Mouse (Mus musculus): ENCODE measurements at regions not wholly inside any gene's neighbourhood (a gene's known extent, or its start where the extent isn't known, plus 50 kb on each side); places are given as distances from the start of the nearest gene placed in this dataset.

DNA sequence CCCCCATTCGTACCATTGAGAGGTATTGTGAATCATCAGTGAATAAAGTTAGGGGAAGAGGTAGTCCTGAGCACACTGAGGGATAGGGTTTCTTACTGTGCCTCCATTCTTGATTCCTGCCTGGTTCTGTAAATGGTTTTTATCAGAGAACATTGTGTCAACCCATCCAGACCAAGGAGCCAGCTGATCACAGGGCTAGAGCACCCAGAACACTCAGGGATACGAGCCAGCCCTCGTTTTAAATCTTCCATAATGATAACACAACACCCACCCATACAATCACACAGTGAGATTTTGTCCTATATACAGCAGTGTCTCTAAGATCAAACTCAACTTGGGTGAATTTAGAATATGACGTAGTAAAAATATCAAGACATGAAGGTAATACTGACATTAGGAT lies 424.7 kb upstream of the BB014433 start:
- DNase-seq = no peak

DNA sequence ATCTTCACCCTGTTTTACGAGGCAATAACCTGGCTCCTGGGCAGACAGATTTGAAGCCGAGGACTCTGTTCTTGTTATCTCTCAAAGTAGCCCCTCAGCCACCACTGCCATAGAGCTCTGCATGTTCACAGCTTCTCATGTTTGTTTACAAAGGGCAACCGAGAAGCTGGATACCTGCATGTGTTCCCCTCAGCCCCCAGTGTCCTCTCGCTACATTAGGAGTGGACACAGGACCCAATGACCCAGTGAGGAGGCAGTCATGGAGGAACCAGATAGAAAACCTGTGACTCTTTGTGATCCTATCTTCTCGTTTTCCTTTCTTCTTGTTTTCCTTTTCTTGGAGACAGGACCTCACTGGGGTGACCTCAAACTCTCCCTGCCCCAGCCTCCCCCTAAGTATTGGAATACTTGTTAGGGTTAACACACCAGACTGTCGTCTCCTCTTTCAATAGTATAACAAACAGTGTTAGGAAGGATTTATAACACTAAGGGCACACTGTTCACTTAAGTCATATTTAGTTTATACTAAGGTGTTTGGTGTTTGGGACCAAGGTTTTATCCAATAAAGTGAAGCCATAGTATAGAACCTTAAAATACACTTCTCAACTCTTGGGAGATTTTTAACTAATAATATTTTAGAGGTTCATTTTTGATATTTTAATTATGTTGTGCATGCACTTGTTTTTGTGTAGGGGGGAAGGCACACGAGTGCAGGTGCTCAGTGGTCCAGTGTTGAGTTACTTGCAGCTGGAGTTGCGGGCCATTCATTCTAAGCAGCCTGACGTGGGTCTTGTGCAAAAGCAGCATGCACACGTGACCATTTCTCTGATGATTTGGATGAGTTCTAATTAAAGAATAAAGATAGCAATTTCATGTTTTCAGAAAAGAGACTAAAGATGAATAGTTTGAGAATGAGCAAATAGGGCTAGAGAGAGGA lies 422.9 kb upstream of the BB014433 start:
- no peak for DNase-seq

DNA sequence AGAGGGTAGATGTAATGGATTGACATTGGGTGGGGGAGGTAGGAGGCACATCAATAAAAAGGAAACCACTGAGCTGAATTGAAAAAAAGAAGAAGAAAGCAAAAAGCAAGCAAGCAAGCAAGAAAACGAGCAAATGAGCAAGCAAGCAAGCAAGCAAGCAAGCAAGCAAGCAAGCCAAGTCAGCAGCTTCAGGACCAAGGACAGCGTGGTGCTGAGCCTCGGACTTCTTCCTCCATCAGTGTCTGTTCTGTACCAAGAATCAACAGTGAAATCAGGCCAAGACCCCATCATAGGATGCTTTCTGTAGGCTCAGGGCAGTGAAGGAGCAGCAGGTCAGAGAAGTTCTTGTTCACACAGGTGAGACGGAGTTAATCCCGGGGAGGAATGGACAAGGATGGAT lies 392.7 kb upstream of the BB014433 start:
- DNase-seq = no peak

DNA sequence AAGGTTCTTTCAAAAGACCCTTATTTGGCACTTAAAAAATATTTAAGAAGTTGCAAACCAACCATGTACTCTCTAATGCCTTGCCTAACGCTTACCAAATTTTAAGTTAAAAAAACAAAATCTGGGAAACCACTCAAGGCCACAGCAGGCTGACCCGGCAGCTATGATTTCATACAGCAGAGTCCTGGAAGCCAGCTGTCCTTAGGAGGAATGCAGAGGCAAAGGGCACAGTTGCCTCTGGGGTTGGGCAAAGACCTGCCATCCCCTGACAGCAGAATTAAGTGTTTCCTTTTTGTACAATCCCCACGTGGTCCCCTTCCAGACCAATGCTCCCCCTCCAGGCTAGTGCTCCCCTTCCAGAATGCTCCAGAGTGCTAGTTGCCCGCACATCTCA lies 348.8 kb upstream of the BB014433 start:
- no peak for DNase-seq

DNA sequence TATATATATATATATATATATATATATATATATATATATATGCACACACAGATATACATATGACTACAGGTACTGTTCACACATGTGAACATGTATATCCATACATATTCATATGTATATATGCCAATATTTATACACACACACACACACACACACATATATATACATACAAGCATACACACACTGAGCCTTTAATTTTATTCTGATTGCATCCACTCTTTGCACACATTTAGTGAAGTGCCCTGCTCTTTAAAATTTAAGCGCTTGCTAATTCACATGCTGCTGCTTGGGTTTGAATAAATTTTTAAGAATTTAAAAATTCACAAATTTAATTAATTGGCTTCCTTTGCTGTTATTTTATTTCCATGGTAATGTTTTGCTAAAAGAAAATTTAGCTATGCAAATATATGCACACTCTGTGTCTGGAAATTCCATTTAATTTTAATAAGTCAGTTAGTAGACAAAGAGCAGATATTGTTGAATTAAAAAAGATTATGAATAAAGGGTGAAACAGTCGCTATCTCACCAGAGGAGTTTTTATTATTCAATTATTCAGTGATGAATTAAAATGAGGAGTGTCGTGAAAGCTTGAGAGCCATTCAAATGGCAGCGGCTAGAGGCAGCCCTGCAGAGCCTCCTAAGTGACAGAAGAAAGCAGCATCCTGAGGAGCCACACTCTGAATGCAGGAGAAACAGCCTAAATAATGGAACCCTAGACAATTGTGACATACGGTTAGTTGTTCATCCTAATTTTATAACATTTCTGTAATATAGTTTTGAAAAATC lies 348.3 kb upstream of the BB014433 start:
- DNase-seq = no peak

DNA sequence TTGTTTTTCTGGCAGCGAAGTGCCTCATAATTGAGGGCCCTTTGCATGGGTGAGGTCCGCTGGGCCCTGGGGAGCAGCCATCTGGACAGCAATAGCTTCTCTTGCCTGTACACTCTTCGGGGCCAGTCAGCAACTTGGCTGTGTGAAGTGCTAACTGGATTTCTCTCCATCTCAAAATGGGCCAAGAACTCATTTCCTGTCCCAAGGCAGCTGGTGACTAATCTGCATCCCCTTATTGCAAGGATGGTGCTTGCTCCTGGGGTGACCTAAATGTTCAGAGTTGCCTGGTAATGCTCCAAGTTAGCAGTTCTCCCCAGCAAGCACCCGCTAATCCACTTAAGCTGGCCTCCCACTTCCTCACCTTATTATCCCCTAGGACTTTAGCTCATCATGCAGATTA lies 346.2 kb upstream of the BB014433 start:
- peak; percentile 16 for DNase-seq

DNA sequence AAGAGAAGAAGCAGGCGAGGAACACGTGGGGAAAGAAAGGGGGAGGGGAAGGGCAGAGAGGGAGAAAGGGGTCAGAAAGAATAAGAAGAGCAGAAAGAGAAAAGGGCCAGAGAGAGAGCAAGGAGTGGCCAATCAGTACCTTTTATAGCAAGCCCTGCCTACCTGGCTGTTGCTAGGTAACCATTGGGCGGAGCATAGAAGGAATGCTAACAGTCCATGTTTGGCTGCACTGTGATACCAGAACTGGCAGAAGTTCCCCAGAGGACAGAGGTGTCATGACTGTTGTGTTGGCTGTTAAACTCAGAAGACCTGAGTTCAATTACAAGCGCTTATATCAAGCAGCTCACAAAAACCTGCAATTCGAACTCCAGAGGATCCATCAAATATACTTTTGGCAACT lies 342.9 kb upstream of the BB014433 start:
- DNase-seq = no peak

DNA sequence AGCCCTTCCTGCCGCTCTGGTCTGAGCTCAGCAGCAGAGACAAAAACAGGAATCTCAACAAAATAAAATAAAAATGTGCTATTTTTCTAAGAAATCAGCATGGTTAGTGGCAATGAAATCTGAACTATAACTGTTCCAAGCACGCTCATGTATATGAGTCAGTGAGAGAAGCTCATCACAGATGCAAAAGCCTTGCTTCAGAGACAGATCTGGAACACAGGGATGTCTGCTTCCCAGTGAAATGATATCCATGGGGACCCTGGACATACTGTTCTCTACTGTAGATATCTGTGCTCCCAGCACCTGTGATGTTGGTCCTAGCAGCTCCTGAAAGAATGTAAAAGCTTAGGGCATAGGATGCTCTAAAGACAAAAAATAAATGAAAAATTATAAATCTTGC lies 321.2 kb upstream of the BB014433 start:
- no peak for DNase-seq

DNA sequence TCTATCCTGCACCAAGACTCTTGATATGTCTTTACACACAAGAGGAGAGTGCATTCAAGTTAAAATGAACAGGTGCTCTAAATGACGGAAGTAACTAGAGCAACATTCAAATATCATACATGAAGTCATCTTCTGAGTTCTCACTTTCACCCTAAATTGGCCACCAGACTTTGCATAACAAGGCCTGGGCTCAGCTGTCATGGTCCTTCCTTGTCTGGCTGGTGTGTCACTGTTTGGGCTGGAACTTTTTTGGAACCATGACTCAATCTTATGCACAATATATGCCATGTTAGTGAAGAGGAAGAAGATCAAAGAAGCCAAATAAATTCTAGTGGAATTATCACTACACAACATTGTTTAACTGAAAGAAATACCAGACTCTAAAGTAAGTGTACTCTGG lies 318.7 kb upstream of the BB014433 start:
- DNase-seq = no peak

DNA sequence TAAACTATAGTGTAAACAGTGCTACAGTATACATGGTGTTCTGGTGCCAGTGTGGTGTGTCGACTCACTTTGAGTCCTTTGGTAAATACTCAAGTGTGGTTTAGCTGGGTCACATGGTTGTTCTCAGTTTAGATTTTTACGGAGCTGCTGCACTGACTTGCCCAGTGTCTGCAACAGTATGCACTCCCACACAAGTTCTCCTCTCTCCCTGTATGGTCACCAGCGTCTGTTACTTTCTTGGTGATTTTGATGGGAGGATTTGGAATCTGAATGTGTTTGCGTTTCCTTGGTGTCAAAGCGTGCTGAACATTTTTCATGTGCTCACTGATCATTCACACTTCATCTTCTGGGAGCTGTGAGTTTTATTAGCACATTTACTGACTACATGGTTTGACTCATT lies 298.3 kb upstream of the BB014433 start:
- DNase-seq = no peak

DNA sequence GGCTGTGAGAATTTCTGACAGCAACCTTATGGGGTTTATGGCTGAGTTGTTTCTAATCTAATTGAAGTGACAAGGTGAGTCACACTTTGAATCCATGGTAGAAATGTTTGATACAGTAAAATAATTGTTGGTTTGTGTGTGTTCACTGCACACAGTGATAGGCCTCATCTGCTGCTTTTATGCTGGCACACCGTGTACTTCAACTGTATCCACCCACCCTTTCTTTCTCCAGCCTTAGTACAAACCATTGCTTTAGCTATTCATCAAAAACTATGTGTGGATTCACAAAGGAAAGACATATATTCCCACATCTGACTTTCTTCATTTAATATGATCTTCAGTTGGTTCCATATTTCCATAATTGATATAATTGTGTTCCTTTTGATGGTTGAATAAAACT lies 297.7 kb upstream of the BB014433 start:
- DNase-seq = no peak

DNA sequence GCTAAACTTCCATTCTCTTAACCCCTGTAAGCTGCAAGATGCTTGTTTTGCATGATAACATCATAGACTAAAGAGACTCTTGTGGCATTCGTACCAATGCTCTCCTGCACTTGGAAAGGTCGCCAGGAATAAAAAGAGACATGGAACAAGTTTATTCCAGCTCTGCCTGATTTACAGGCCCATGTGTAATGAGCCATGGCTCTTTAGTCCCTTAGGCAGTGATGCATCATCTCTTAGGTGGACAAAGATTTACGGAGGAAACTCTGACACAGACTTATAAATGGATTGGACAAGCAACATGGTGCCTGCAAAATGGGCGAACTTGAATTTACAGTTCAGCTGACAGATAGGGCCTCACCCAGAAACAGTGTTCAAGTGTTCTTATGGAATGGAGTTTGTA lies 288.7 kb upstream of the BB014433 start:
- no peak for DNase-seq

DNA sequence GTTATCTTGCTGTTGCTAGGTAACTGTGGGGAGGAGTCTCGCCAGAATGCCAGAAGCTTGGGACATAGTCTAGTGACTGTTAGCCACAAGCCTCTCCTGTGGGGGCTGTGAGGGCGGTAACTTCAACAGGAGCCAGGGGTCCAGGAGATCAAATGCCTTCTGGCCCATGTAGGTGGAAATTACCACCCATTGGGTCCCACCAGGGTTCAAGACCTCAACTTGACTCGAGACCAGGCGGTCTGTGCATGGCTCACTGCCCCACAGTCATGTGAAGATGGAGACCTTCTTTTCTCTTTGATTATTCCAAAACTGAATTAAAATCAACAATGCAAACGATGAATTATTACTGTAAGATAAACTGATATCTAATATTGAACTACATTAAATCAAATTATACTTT lies 281.4 kb upstream of the BB014433 start:
- DNase-seq = no peak

DNA sequence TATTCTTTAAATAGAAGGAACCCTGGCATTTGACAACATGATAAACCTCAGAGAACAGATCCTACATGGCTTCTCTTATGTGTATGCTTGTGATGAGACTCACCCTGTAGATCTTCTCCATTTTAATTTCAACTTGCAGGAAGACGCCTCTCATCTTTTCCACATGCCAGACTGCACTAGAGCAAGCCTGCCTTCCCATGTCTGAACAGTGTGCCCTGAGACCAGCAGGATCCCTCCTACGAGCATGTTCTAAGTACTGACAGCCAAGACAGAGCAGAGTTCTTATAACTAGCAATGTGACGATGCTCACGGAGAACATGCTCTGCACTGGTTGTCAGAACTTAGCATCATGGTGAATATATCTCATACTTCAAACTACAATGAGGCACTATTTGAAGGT lies 277.5 kb upstream of the BB014433 start:
- no peak for DNase-seq

DNA sequence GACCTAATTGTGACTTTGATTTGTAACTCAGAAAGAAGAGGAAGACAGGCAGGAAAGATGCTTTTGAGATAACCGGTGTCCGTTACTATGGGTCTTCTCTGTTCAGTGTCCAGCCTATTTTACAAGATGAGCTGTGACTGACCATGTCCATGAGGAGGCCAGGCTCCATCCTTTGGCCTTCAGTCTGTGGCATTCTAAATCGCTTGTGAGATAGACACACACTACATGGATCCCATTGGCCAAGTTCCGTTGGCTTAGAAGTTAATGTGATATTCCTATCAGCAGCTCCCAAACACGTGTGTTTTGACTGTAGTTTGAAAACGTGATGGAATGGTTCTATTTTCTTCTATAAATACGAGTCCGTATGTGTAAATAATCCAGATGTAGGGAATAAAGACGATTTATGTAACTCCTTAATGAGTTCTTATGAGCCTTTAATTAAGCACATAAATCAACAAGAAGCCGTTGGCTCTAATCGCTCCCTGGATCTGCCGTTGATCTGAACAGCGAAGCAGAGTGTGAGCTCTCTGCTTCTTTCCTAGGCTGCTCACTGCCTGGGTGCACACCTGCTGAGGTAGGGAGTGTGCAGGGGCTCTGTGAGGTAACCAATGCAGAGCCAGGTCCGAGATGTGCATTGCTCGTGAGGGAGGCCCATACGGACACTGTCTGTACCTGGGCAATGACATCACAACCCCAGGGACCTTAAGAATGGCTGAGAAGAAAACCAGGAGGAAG lies 272.4 kb upstream of the BB014433 start:
- no peak for DNase-seq

DNA sequence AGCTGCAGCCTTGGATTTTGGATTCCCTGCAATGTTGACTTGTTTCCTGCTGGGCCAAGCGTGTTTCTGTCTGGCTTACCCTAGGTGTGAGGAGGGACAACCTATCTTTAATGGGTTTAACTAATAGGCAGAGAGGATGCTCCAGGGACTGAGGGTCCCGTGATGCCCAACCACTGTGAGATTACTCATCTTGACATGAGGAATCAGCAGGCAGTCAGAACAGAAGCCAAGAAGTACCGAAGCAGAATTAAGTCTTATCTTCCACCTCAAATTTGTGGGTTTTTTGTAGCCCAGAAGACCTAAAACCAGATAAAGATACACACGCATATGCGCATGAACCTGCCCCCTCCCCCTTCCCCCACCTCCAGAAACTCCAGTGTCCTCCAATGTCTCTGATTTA lies 267.6 kb upstream of the BB014433 start:
- no peak for DNase-seq

DNA sequence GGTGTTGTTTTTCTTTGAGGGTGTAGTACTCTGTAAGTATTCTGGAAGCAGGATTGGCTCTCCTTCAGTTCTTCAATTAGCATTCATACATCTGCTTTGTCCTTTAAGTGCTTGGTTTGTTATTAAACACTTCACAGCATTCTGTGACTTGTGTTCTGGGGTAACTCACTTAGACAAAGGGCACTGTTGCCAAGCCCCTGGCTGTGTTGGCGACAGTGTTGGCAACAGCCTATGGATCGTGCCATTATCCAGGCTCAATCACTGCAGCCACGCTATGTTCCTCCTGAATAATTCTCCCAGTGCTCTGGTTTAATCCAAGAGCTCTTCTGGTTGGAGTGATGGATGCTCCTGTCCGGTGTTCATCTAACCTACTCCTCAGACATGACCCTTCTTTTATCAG lies 265.6 kb upstream of the BB014433 start:
- DNase-seq = no peak

DNA sequence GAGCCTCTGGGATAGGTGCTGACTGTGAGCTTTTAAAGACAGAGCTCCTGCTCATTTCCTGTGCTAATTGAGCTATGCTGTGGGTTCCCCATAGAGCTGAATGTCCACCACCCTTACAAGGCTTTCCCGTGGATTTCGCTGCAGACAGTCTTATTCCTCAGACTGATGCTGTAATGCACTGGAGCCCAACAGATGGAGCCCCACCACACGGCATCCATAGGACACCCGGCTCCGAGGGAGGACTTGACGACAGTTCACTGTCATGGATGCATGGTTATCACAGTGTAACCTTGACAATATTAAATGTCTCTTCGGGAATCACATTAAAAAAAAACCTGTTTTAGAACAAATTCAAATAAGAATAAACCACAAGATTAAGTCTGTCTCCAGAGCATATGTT lies 265.2 kb upstream of the BB014433 start:
- DNase-seq = no peak

DNA sequence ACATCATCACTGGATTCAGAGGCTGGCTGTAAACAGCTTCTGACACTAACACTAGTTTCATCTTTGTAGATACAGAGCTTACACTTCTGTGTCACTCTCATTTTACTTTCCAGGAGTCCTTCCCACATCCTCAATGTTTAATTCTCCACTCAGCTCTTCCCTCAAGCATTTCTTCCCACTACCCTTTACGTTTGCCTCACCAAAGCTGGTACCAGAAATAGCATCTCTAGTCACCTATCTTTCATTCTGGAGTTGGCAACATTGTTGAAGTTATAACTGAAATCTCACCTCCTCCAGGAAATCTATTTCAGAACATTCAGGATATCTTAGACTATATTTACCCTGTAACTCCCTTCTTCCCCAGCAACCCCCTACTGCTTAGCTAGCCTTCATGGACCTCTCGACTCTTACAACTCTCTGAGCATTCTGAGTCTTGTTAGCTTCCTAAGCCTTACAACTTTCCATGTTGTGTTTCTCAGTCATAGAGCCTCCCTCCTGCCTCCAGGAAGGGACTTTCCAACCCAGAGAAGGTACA lies 258.3 kb upstream of the BB014433 start:
- DNase-seq = no peak

DNA sequence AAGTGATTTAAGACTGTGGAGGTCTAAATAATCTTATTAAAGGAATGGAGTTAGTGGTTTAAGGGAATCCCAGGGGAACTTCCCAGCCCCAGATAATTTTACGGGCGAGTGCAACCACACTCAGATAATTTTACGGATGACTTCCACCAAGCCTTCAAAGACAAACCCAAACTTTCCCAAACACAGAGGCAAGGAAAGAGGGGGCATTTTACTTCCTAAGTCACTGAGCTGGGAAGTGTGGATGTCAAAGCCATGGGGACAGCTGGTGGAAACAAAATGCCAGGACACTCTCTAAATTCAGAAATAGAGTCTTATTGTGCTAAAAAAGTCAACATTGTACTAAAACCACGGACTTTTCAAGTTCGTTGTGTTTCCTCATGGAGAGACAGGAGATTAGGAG lies 227.9 kb upstream of the BB014433 start:
- no peak for DNase-seq

DNA sequence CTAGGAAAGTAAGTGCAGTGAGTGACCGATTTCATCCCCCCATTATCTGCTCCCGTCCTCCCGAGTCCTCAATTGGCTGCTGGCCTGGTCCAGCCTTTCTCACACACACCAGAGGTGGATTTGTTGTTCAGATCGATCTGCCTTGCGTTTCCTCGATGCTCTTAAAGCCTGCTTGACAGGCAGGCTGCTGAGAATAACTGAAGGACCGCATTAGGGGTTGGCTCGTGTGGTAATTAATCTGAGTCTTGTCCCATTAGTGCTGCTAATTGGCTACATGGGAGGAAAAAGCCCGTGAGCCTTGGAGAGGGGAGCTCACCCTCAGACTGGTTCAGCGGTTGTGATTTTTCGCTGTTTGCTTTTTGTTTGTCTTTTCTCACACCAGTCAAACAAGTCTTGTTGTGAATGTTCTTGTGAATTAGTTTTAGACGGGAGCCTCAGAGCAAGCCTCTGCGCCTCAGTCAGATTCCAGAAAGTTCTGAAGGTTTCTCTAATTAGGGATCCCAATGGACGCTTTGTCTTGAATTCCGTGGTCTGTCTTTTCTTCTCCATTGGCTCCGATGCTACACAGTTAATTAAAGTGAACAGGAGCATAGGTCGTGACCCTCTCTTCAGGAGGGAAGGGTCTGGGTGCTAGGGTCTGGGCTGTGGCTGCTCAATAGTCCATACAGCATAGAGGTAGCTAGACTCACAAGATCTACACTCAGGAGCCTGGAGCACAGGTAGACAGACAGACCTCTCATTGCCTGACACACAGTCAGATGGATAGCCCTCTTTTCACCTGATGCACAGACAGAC lies 226.1 kb upstream of the BB014433 start:
- DNase-seq = no peak

DNA sequence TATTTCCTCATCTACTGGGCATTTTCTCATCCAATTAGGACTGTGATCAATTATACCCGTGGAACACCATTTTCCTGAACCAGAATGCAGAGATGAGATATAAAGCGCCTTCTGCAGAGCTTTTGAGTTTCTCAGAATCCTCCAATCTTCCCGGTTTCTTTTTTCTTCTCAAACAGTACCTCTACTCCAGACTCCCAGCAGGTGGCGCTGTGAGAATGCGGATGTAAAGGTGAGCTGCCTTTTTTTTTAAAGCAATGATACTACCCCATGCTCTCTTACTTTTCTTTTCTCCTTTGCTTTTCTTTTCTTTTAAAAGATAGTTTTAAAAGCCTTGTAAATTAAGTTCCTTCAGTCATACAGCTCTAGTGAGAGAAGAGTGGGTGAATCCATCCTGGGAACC lies 224.4 kb upstream of the BB014433 start:
- DNase-seq = no peak
